Mouse (Mus musculus) MEL (cell line): Measurements from ENCODE around the gene Tk2.
A peak's percentile ranks its signal among the peaks of the same experiment; 100 is the strongest.

Experiments used
- CTCF ChIP-seq, 3 experiments: IDR thresholded peaks in 2 of 3; conservative IDR thresholded peaks in 1 of 3; 2 replicates each; pipeline ENCODE4 v1.5.1; 2011 to 2012; ENCODE audit warnings: low read length in 3 of 3, low read depth in 2 of 3, mild to moderate bottlenecking in 2 of 3, improper control_type of control experiment in 1 of 3, inconsistent platforms in 1 of 3, mixed read lengths in 1 of 3, moderate library complexity in 1 of 3; ENCODE audit not compliant: control insufficient read depth in 1 of 3, insufficient read depth in 1 of 3, poor library complexity in 1 of 3, severe bottlenecking in 1 of 3
- GABPA ChIP-seq: IDR thresholded peaks from 2 replicates; pipeline ENCODE4 v1.6.1; 2012; ENCODE audit warnings: low read depth, mild to moderate bottlenecking, inconsistent platforms, low read length, improper control_type of control experiment, moderate library complexity
- HCFC1 ChIP-seq: IDR thresholded peaks from 2 replicates; pipeline ENCODE4 v1.6.1; 2012; ENCODE audit warnings: low read depth, mild to moderate bottlenecking, inconsistent platforms, low read length, improper control_type of control experiment, moderate library complexity
- JUND ChIP-seq: IDR thresholded peaks from 2 replicates; pipeline ENCODE4 v1.6.1; 2011; ENCODE audit warnings: low read depth, mild to moderate bottlenecking, improper control_type of control experiment, low read length
- MXI1 ChIP-seq: IDR thresholded peaks from 2 replicates; pipeline ENCODE4 v1.6.1; 2011; ENCODE audit warnings: mild to moderate bottlenecking, low read depth, low read length, improper control_type of control experiment
- POLR2A ChIP-seq, 2 experiments: IDR thresholded peaks; 2 replicates each; pipeline ENCODE4 v1.6.1; 2011 to 2012; ENCODE audit warnings: low read length in 2 of 2, mild to moderate bottlenecking in 2 of 2, control low read depth in 1 of 2, improper control_type of control experiment in 1 of 2, low read depth in 1 of 2, moderate library complexity in 1 of 2; ENCODE audit not compliant: control insufficient read depth in 1 of 2, insufficient read depth in 1 of 2, poor library complexity in 1 of 2
- SMC3 ChIP-seq: IDR thresholded peaks from 2 replicates; pipeline ENCODE4 v1.6.1; 2011; ENCODE audit warnings: low read depth, low read length, improper control_type of control experiment
- TAL1 ChIP-seq: IDR thresholded peaks from 2 replicates; pipeline ENCODE4 v1.6.1; 2012; ENCODE audit warnings: mild to moderate bottlenecking, inconsistent platforms, low read length, moderate library complexity, mixed read lengths

DNA sequence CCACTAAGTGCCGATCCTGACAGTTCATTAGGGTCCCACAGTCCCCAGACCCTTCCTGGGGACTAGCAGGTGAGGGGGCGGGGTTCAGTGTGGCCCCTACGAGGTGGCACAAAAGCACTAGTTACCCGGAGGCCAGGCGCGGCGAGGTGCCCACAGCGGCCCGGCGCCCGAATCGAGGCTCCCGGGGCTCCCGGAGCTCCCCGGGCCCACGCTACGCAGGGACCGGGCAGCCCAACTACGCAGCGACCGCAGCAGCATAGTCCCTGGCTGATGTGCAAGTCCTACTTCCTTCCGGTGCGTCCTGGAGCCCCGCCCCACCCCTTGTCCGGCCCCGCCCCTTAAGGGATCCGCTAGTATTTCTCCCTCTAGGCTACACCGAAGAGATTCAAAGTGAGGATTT lies at the start of gene Tk2:
- TF ChIP-seq MXI1 (peak; percentile 6; the same call in 1 of the 2 replicates), JUND (no peak), SMC3 (no peak), POLR2A (IDR thresholded peaks at IDR 0.05; ENCODE audit: control insufficient read depth in 1 of 2, insufficient read depth in 1 of 2, low read depth in 1 of 2, low read length in 2 of 2, poor library complexity in 1 of 2) (peak; percentile 85 to 87), CTCF (IDR thresholded peaks at IDR 0.05 in 2 of 3, conservative IDR thresholded peaks at IDR 0.05 in 1 of 3; ENCODE audit: control insufficient read depth in 1 of 3, insufficient read depth in 1 of 3, low read depth in 2 of 3, low read length in 3 of 3, poor library complexity in 1 of 3, severe bottlenecking in 1 of 3) (no peak), HCFC1 (peak; percentile 77), GABPA (no peak), TAL1 (no peak)
